Mouse (Mus musculus): ENCODE measurements around the gene Tmem184b. TPM values are rescaled to one million over a fixed set of nuclear protein-coding genes. Genes with fewer than 3 reads are reported as not detected.
A peak's percentile ranks its signal among the peaks of the same experiment; 100 is the strongest.

Gene Tmem184b
- total RNA-seq, 2 experiments from 2014 or later: 4.0 to 12.0 TPM

GRCm38 (mm10) chr15:79400134-79400974 is 3.0 kb downstream of the Tmem184b start:
- ATAC-seq (replicated peaks; ENCODE audit: poor library complexity): no peak

GRCm38 (mm10) chr15:79399231-79400052 is 3.9 kb downstream of the Tmem184b start:
- no peak for ATAC-seq (replicated peaks; ENCODE audit: poor library complexity)

GRCm38 (mm10) chr15:79396736-79397135 is 6.6 kb downstream of the Tmem184b start:
- peak; percentile 88 for ATAC-seq (replicated peaks; ENCODE audit: poor library complexity)

DNA sequence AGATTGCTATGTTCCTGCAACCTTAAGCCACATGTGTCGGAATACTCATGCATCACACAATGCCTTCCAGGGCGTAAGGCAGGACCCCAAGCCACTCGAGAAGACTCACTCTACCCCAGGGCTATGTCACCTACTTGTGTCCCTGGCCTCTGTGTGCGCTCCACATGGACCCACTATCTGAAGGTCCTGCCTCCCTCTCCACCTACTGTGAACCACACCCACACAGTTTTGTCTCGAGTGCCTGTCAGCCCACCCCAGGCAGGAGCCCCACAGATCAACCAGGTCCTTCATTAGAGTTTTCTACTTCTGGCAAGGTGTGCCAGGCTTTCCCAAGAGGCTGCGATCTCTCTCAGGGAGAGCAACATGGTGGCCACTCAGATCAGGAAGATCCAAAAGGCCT is 8.1 kb downstream of the Tmem184b start:
- ATAC-seq (replicated peaks; ENCODE audit: poor library complexity): no peak

GRCm38 (mm10) chr15:79394842-79395241 is 8.5 kb downstream of the Tmem184b start:
- ATAC-seq (replicated peaks; ENCODE audit: poor library complexity): no peak

DNA sequence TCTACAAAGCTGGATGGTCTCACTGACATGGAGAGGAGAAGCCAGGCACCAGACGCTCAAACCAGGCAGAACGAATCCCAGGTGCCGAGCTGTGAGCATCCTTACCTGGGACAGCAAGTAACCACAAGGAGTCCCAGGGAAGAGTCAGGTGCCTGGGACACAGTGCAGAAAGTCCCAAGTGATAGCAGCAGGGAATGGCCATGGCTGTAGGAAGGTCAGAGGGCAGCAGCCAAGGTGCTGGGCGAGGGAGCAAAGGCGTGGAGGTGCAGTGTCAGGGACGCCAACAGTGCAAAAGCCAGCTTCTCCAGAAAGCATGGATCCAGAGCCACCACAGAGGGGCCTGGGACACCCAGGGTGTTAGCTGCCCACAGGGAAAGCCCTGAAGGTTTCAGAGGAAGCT is 10.3 kb downstream of the Tmem184b start:
- no peak for ATAC-seq (replicated peaks; ENCODE audit: poor library complexity)

DNA sequence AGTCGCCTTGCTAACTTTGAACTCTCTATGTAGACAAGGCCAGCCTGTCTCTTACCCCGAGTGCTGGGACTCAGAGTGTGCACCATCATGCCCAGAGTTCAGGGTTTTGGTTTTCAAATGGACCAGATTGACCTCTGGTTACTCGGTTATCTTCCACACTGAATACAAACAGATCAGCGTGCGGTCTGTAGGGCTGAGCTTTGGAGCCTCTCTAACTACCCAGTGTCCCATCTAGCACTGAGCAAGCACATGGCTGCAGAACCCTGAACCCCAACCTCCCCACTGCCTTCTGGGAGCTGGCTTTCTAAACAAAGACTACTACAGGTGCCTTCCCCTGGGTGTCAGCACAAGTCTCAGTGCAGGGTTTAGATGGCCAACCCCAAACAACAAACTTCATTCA is 10.8 kb downstream of the Tmem184b start:
- no peak for ATAC-seq (replicated peaks; ENCODE audit: poor library complexity)

DNA sequence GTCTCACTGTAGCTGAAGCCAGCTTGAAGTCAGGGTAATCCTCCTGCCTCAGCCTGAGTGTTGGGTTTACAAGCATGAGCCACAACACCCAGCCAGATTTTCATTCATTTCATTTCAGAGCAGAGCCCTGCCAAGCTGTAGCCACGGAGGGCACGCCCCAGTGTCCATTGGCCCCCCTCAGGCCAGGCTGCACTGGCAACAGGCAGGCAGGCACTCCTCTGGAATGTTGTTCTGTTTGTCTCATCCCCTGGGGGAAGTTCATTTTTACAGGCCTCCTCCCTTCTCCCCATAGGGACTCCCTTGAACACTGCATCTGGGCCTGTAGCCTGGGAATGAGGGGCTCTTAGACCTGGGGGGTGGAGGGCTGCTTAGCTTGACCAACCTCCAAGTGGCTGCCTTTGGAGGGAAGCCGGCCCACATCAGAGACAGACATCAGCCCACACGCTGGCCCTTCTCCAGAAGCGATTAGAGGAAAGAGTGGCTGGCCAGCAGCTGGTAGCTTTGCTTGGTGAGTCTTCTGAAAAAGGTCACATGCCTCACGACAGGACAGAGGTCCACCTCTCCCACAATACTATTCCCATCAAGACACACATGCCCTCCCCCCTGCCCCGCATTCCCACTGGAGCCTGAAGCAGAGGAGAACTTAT is 11.8 kb downstream of the Tmem184b start:
- no peak for ATAC-seq (replicated peaks; ENCODE audit: poor library complexity)

GRCm38 (mm10) chr15:79390434-79390833 is 12.9 kb downstream of the Tmem184b start:
- peak; percentile 21; the same call in 1 of the 2 replicates for ATAC-seq (replicated peaks; ENCODE audit: poor library complexity)

DNA sequence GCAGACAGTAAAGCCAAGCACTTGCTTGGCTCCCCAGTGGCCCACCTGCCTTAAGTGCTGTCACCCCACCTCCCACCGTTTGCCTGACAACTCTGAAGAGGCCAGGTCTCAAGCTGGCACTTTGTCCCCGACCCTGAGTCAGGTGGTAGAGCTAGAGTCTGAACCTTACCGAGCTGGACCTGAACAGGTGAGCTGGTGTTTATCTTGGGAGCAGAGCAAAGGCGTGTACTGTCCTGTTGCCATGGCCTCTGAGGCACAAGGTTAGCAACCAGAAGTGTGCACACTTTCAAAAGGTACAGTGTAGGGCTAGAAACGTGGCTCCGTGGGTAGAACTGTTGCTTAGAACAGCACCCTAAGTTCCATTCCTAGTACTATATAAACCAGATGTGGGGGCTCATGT is 15.2 kb downstream of the Tmem184b start:
- no peak for ATAC-seq (replicated peaks; ENCODE audit: poor library complexity)

DNA sequence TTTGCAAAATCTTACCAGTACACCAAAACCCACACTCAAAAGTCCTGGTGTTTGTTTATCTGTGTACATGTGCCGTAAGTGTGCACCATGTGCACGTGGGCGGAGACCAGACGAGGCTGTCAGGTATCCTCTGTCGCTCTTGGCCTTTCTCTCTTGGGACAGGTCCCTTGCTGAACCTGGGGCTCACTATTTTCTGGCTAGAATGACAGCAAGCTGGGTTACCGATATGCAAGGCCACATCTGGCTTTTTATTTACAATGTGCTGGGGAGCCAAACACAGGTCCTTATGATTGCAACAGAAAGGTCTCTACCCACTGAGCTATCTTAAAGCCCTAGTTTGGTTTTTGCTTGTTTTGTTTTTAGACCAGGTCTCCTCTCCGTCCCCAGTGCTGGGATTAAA is 15.8 kb downstream of the Tmem184b start:
- ATAC-seq (replicated peaks; ENCODE audit: poor library complexity): no peak

DNA sequence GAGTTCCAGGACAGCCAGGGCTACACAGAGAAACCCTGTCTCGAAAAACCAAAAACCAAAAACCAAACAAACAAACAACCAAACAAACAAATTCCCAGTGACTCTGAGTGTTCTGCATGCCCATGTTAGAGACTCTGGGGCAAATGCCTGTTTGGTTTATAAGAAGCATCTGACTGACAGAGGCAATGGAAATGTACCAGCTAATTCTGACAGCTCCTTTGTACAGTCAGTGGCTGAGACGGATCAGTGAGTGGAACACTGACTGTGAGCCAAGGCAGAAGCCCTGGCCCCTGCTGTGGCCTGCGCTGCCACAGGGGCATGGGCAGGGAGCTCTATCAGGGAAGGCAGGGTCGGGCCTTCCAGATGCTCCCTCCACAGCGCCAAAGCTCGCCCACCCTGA is 16.3 kb downstream of the Tmem184b start:
- no peak for ATAC-seq (replicated peaks; ENCODE audit: poor library complexity)

- no peak for ATAC-seq (replicated peaks; ENCODE audit: poor library complexity)
Observed at GRCm38 (mm10) chr15:79381644-79382043, 21.7 kb downstream of the Tmem184b start.

DNA sequence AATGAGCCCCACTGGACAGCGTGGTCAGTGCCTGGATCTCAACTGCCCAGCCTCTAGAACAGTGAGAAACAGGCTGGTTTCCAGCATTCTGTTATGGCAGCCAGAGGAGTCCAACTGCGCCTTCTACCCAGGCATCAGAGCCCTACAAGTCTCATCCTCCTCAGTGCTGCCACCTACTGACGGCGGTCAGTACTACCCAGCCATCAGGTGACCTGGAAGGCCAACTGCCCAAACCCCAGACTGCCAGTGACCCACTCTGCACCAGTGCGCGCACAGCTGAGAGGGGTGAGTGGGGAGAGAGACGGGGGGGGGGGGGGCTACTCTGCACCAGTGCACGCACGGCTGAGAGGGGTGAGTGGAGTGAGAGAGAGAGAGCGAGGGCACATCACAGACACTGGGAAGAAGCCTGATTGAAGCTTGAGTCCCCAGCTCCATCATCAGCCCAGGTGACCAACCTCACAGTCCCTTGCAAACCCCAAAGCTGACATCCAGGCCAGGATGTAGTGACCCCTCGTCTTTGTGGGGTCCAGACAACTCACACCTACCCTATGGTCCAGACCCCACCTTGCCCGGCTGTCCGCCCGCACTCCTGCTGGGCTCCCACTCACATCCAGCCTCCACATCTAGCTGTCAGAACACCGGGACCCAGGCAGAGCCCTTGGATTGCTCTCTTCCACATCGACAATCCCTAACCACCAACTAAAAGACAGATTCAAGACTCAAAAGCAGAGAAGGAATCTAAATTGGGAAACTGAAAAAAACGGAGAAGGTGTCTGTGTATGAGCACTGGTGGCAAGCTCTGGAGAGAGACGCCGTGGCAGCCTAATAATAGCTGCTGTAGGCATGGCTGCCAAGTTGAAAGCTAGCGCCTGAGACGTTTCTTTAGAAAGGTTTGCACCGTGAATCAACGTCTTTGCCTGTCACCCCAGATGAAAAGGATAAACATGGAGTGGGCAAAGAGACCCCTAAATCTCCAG is 22.6 kb downstream of the Tmem184b start:
- peak; percentile 95 for ATAC-seq (replicated peaks; ENCODE audit: poor library complexity)

DNA sequence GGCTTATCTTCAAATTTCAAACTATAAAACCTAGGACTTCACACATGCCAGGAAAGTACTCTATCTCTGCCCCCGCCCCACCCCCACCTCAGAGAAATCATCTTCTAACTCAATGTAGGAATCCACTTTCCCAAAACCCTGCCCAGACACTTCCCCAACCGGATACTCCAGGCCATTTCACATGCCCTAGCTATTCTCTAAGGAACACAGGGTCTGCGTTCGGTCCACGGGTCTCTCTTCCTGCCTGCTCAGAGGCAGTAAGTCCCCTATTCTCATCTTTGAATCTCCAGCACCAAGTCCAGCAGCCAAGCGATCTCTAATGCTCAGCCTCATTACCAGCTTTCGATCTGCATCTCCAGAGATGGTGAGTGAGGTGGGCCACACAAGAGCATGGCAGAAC is 23.7 kb downstream of the Tmem184b start:
- ATAC-seq (replicated peaks; ENCODE audit: poor library complexity): no peak

- no peak for ATAC-seq (replicated peaks; ENCODE audit: poor library complexity)
Observed at GRCm38 (mm10) chr15:79378608-79379007, 24.8 kb downstream of the Tmem184b start.

DNA sequence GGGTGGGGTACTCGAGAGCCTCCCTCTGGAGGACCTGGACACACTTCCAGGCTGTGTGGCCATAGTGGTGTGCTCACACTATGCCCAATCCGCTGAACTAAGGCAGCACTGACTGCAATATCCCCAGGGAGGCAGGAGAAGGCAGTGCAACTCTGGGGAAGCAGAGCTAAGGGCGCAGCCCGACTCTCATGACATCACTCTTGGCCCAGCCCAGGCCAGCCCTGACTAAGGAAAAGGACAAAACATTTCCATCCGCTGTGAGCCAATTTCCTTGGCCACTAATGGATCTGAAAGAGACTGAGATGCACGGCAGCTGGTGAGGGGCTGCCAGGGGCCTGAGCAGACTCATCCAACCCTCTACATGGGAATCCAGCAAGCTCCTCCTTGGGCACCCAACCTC is 25.7 kb downstream of the Tmem184b start:
- ATAC-seq (replicated peaks; ENCODE audit: poor library complexity): no peak

DNA sequence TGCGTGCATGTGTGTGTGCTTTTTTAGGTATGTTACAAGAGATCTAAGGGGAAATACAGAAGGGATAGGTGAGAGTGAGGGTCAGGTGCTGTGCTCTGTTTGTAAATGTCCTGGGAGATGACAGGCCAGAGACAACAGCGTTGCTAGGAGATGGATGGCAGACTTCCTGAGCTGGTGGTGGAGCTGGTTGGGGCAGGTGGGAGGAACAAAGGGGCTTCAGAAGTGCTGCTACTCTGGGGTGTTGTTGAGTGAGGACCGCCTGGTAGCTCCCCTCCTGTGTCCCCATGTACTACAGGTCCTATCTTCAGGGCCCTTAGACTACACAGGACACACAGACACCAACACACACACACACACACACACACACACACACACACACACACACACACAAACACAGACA is 28.6 kb downstream of the Tmem184b start:
- no peak for ATAC-seq (replicated peaks; ENCODE audit: poor library complexity)

- peak; percentile 52 for ATAC-seq (replicated peaks; ENCODE audit: poor library complexity)
Observed at GRCm38 (mm10) chr15:79370281-79370843, 33.0 kb downstream of the Tmem184b start.

All from megakaryocyte progenitor cell, adult 5-6 weeks (primary cell).